Mouse (Mus musculus): Measurements from ENCODE around the gene Iyd. TPM values are rescaled to one million over a fixed set of nuclear protein-coding genes. Genes with fewer than 3 reads are reported as not detected.

Iyd gene
- polyA plus RNA-seq, 1 experiment from 2014 or later = 0.98 TPM

Other genes starting within 250 kb of the Iyd start
- 25.8 and 27.7 TPM in 2 replicates for gene Ppp1r14c, start 174.2 kb upstream of the Iyd start, polyA plus RNA-seq (2015; fragmentation: Nextera tagmentation; extraction: Ambion mirVana)
- 15.3 and 16.1 TPM in 2 replicates for gene Plekhg1, start 200.1 kb downstream of the Iyd start, polyA plus RNA-seq (2015; fragmentation: Nextera tagmentation; extraction: Ambion mirVana)